Mouse (Mus musculus) liver, adult 2 months (tissue): ENCODE measurements at regions not wholly inside any gene's neighbourhood (a gene's known extent, or its start where the extent isn't known, plus 50 kb on each side); places are given as distances from the start of the nearest gene placed in this dataset.

Experiments used
- CTCF ChIP-seq: fragments of 200-500 bp; IDR thresholded peaks from 2 replicates; pipeline ENCODE4 v1.5.1; 2011; ENCODE audit warnings: low read depth, low read length, control low read depth
- POLR2A ChIP-seq: fragments of 200-500 bp; IDR thresholded peaks from 2 replicates; pipeline ENCODE4 v1.6.1; 2011; ENCODE audit warnings: low read length, control low read depth; ENCODE audit not compliant: insufficient read depth; ENCODE audit errors: extremely low read depth

DNA sequence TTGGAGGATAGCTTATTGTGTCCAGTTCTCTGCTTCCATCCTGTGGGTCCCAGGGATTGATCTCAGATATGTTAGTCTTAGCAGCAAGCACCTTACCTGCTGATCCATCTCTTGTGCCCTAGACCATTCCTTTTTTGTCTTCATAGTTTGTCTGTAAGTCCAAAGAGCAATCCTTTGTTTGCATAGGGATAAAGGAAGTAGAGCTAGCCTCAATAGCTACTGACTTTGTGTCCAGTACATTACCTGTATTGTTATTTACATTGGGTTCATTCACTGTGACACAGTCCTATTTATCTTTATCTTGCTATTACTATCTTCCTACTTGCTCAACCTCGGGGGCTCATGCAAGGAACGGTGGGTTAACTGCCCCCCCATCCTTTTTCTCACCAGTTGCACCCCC, 196.2 kb downstream of the Nucb2 start:
- TF ChIP-seq POLR2A (no peak), CTCF (no peak)
